Mouse (Mus musculus) olfactory bulb, adult 2 months (tissue): ENCODE measurements around the gene Nasp.

Experiments used
- CTCF ChIP-seq: fragments of 200-500 bp; IDR thresholded peaks from 2 replicates; pipeline ENCODE4 v1.5.1; 2012; ENCODE audit warnings: low read depth, mild to moderate bottlenecking, low read length, moderate library complexity; ENCODE audit not compliant: insufficient read depth
- POLR2A ChIP-seq: fragments of 200-500 bp; IDR thresholded peaks from 2 replicates; pipeline ENCODE4 v1.6.1; 2012; ENCODE audit warnings: mild to moderate bottlenecking, low read depth, low read length, moderate library complexity; ENCODE audit not compliant: insufficient read depth

- TF ChIP-seq POLR2A (no peak), CTCF (no peak)
Measured at GRCm38 (mm10) chr4:116668145-116668544, 40.4 kb upstream of the Nasp start.
